Mouse (Mus musculus): ENCODE measurements around the gene Minpp1. TPM values are rescaled to one million over a fixed set of nuclear protein-coding genes. Genes with fewer than 3 reads are reported as not detected.
"Not testable (repeated sequence)": the region's sequence is repeated elsewhere in the genome, so short reads cannot be mapped to it uniquely, and the experiment has no call there.

Gene Minpp1
- polyA plus RNA-seq, 1 experiment from 2014 or later: 78.3 TPM

- WGBS: 86% methylated on average over 13 of the region's 13 CpGs
- no peaks in the 10 kb centered on the region for H3K4me1 ChIP-seq
- no peaks in the 10 kb centered on the region for H3K9me3 ChIP-seq
- peak; percentile 60; the same call in 1 of the 2 replicates for ATAC-seq (ENCODE audit: insufficient number of reproducible peaks, insufficient read depth, low FRiP score, low TSS enrichment)
- H3K4me2 ChIP-seq (replicated peaks): no peak overlapping the region
- H3K9ac ChIP-seq: no peak overlapping the region
- no peaks in the 10 kb centered on the region for H3K27me3 ChIP-seq
- H3K4me3 ChIP-seq: no peak overlapping the region
- no peaks in the 10 kb centered on the region for H3K36me3 ChIP-seq
- H3K27ac ChIP-seq: no peak overlapping the region
Measured at GRCm38 (mm10) chr19:32470570-32471263, 14.9 kb upstream of the Minpp1 start.

- H3K4me3 ChIP-seq: no peak overlapping the region
- no peaks in the 10 kb centered on the region for H3K4me1 ChIP-seq
- no peaks in the 10 kb centered on the region for H3K9me3 ChIP-seq
- H3K27me3 ChIP-seq: no peaks in the 10 kb centered on the region
- no peak overlapping the region for H3K4me2 ChIP-seq (replicated peaks)
- H3K27ac ChIP-seq: no peak overlapping the region
- WGBS: 80% methylated on average over 12 of the region's 12 CpGs
- no peak for ATAC-seq (ENCODE audit: insufficient number of reproducible peaks, insufficient read depth, low FRiP score, low TSS enrichment)
- no peak overlapping the region for H3K9ac ChIP-seq
- H3K36me3 ChIP-seq: no peaks in the 10 kb centered on the region
Measured at GRCm38 (mm10) chr19:32476016-32476711, 9.4 kb upstream of the Minpp1 start.

- no peak overlapping the region for H3K9ac ChIP-seq
- no peaks in the 10 kb centered on the region for H3K9me3 ChIP-seq
- no peak overlapping the region for H3K4me2 ChIP-seq (replicated peaks)
- no peak overlapping the region for H3K27ac ChIP-seq
- H3K27me3 ChIP-seq: no peaks in the 10 kb centered on the region
- no peaks in the 10 kb centered on the region for H3K4me1 ChIP-seq
- no peak overlapping the region for H3K4me3 ChIP-seq
- no peak for ATAC-seq (ENCODE audit: insufficient number of reproducible peaks, insufficient read depth, low FRiP score, low TSS enrichment)
- 83% methylated on average over 4 of the region's 4 CpGs for WGBS
- H3K36me3 ChIP-seq: no peaks in the 10 kb centered on the region
Measured at GRCm38 (mm10) chr19:32476712-32477052, 8.9 kb upstream of the Minpp1 start.

- H3K4me1 ChIP-seq: peaks cover 5% of the 10 kb centered on the region; the same call in 1 of the 2 replicates
Measured at GRCm38 (mm10) chr19:32480255-32480654, 5.3 kb upstream of the Minpp1 start.

GRCm38 (mm10) chr19:32480791-32481442, 4.7 kb upstream of the Minpp1 start:
- no peak overlapping the region for H3K27ac ChIP-seq
- no peaks in the 10 kb centered on the region for H3K36me3 ChIP-seq
- H3K9me3 ChIP-seq: no peaks in the 10 kb centered on the region
- no peak for ATAC-seq (ENCODE audit: insufficient number of reproducible peaks, insufficient read depth, low FRiP score, low TSS enrichment)
- 83% methylated on average over 8 of the region's 8 CpGs for WGBS
- H3K4me2 ChIP-seq (replicated peaks): no peak overlapping the region
- H3K4me1 ChIP-seq: peaks cover 5% of the 10 kb centered on the region; the same call in 1 of the 2 replicates
- no peak overlapping the region for H3K4me3 ChIP-seq
- H3K9ac ChIP-seq: no peak overlapping the region
- no peaks in the 10 kb centered on the region for H3K27me3 ChIP-seq

More at GRCm38 (mm10) chr19:32480255-32480654, 5.3 kb upstream of the Minpp1 start:
- no peak overlapping the region for H3K4me2 ChIP-seq (replicated peaks)
- no peaks in the 10 kb centered on the region for H3K27me3 ChIP-seq
- ATAC-seq (ENCODE audit: insufficient number of reproducible peaks, insufficient read depth, low FRiP score, low TSS enrichment): no peak
- H3K36me3 ChIP-seq: no peaks in the 10 kb centered on the region
- no peak overlapping the region for H3K4me3 ChIP-seq
- H3K27ac ChIP-seq: no peak overlapping the region
- H3K9me3 ChIP-seq: no peaks in the 10 kb centered on the region
- WGBS: 86% methylated on average over 5 of the region's 5 CpGs
- no peak overlapping the region for H3K9ac ChIP-seq

GRCm38 (mm10) chr19:32481511-32481910, 4.1 kb upstream of the Minpp1 start:
- Histone ChIP-seq H3K27ac (no peak overlapping the region), H3K36me3 (no peaks in the 10 kb centered on the region), H3K9ac (no peak overlapping the region), H3K4me1 (peaks cover 5% of the 10 kb centered on the region; the same call in 1 of the 2 replicates), H3K27me3 (no peaks in the 10 kb centered on the region), H3K4me2 (replicated peaks) (no peak overlapping the region), H3K9me3 (no peaks in the 10 kb centered on the region), H3K4me3 (no peak overlapping the region)
- ATAC-seq (ENCODE audit: insufficient number of reproducible peaks, insufficient read depth, low FRiP score, low TSS enrichment): no peak
- 43% methylated on average over 4 of the region's 4 CpGs for WGBS

GRCm38 (mm10) chr19:32484941-32485660, 468 bp upstream of the Minpp1 start:
- Histone ChIP-seq H3K27ac (peak overlapping the region; percentile 88), H3K9me3 (no peaks in the 10 kb centered on the region), H3K4me2 (replicated peaks) (peak overlapping the region; percentile 75), H3K4me1 (peaks cover 16% of the 10 kb centered on the region), H3K36me3 (no peaks in the 10 kb centered on the region), H3K9ac (peak overlapping the region; percentile 80), H3K27me3 (no peaks in the 10 kb centered on the region), H3K4me3 (peak overlapping the region; percentile 71)
- 0 out of 2 replicates have a peak, but pooled peaks have one; percentile 6 for ATAC-seq (ENCODE audit: insufficient number of reproducible peaks, insufficient read depth, low FRiP score, low TSS enrichment)
- 18% methylated on average over 13 of the region's 13 CpGs for WGBS

GRCm38 (mm10) chr19:32486106-32486724, 646 bp downstream of the Minpp1 start:
- Histone ChIP-seq H3K9ac (peak overlapping the region; percentile 80), H3K27ac (peak overlapping the region; percentile 88), H3K4me1 (peaks cover 16% of the 10 kb centered on the region), H3K4me2 (replicated peaks) (peak overlapping the region; percentile 75), H3K4me3 (peak overlapping the region; percentile 71)
- ATAC-seq (ENCODE audit: insufficient number of reproducible peaks, insufficient read depth, low FRiP score, low TSS enrichment): peak; percentile 94
- under 1% methylated on average over 47 of the region's 47 CpGs for WGBS
- H3K36me3 ChIP-seq, H3K9me3 ChIP-seq, H3K27me3 ChIP-seq: not testable (repeated sequence)

- H3K9ac ChIP-seq: 0 out of 2 replicates have a peak overlapping the region, but pooled peaks have one; percentile 4
- H3K4me3 ChIP-seq: no peak overlapping the region
- no peaks in the 10 kb centered on the region for H3K27me3 ChIP-seq
- H3K4me2 ChIP-seq (replicated peaks): peak overlapping the region; percentile 75
- ATAC-seq (ENCODE audit: insufficient number of reproducible peaks, insufficient read depth, low FRiP score, low TSS enrichment): no peak
- WGBS: 88% methylated on average over 8 of the region's 8 CpGs
- no peak overlapping the region for H3K27ac ChIP-seq
- no peaks in the 10 kb centered on the region for H3K9me3 ChIP-seq
- H3K4me1 ChIP-seq: peaks cover 16% of the 10 kb centered on the region
- peaks cover 6% of the 10 kb centered on the region; the same call in 1 of the 2 replicates for H3K36me3 ChIP-seq
Measured at GRCm38 (mm10) chr19:32487595-32488255, 2.2 kb downstream of the Minpp1 start.

- WGBS: 90% methylated on average over 12 of the region's 12 CpGs
- no peaks in the 10 kb centered on the region for H3K9me3 ChIP-seq
- peaks cover 16% of the 10 kb centered on the region for H3K4me1 ChIP-seq
- ATAC-seq (ENCODE audit: insufficient number of reproducible peaks, insufficient read depth, low FRiP score, low TSS enrichment): no peak
- no peak overlapping the region for H3K4me2 ChIP-seq (replicated peaks)
- H3K27me3 ChIP-seq: no peaks in the 10 kb centered on the region
- H3K36me3 ChIP-seq: peaks cover 13% of the 10 kb centered on the region
- H3K4me3 ChIP-seq: no peak overlapping the region
- H3K9ac ChIP-seq: no peak overlapping the region
- no peak overlapping the region for H3K27ac ChIP-seq
Measured at GRCm38 (mm10) chr19:32489166-32489895, 3.8 kb downstream of the Minpp1 start.

Measured in embryonic facial prominence, embryonic 12.5 days (tissue).